Mouse (Mus musculus): ENCODE results near the gene Galns. TPM values are rescaled to one million over a fixed set of nuclear protein-coding genes. Genes with fewer than 3 reads are reported as not detected.
A peak's percentile ranks its signal among the peaks of the same experiment; 100 is the strongest.

Gene Galns
- polyA plus RNA-seq, 1 experiment: 0.07 TPM

GRCm38 (mm10) chr8:122556030-122557009 lies 54.9 kb downstream of the Galns start:
- H3K4me1 ChIP-seq (ENCODE audit: control insufficient read depth): peaks cover 60% of the 10 kb centered on the region
- H3K27me3 ChIP-seq (ENCODE audit: control insufficient read depth): no peaks in the 10 kb centered on the region
- H3K4me3 ChIP-seq (replicated peaks): peak overlapping the region; percentile 39

GRCm38 (mm10) chr8:122554786-122555185 lies 56.5 kb downstream of the Galns start:
- TF ChIP-seq TAL1 (IDR thresholded peaks at IDR 0.05; ENCODE audit: low read length) (no peak), GATA1 (IDR thresholded peaks at IDR 0.05; ENCODE audit: low read length) (no peak)
- H3K4me1 ChIP-seq (ENCODE audit: control insufficient read depth): peaks cover 67% of the 10 kb centered on the region

More at GRCm38 (mm10) chr8:122556030-122557009, 54.9 kb downstream of the Galns start:
- TF ChIP-seq GATA1 (IDR thresholded peaks at IDR 0.05; ENCODE audit: low read length) (no peak), TAL1 (IDR thresholded peaks at IDR 0.05; ENCODE audit: low read length) (no peak)
- Histone ChIP-seq H3K36me3 (ENCODE audit: control insufficient read depth) (peaks cover 2% of the 10 kb centered on the region; the same call in 1 of the 2 replicates), H3K9me3 (ENCODE audit: control insufficient read depth, low read length) (no peaks in the 10 kb centered on the region)

GRCm38 (mm10) chr8:122551265-122552051 lies 59.8 kb downstream of the Galns start, which contains the start of gene Piezo1:
Gene Piezo1, minus strand, starts transcription at chr8:122551329.
- TF ChIP-seq GATA1 (IDR thresholded peaks at IDR 0.05; ENCODE audit: low read length) (no peak), TAL1 (IDR thresholded peaks at IDR 0.05; ENCODE audit: low read length) (no peak)
- H3K27me3 ChIP-seq (ENCODE audit: control insufficient read depth): no peaks in the 10 kb centered on the region
- no peaks in the 10 kb centered on the region for H3K9me3 ChIP-seq (ENCODE audit: control insufficient read depth, low read length)
- peaks cover 79% of the 10 kb centered on the region for H3K4me1 ChIP-seq (ENCODE audit: control insufficient read depth)
- H3K36me3 ChIP-seq (ENCODE audit: control insufficient read depth): peaks cover 41% of the 10 kb centered on the region
- H3K4me3 ChIP-seq (replicated peaks): peak within 1 kb of the TSS; percentile 92

More at GRCm38 (mm10) chr8:122554786-122555185, 56.5 kb downstream of the Galns start:
- no peaks in the 10 kb centered on the region for H3K27me3 ChIP-seq (ENCODE audit: control insufficient read depth)
- H3K36me3 ChIP-seq (ENCODE audit: control insufficient read depth): peaks cover 8% of the 10 kb centered on the region
- no peaks in the 10 kb centered on the region for H3K9me3 ChIP-seq (ENCODE audit: control insufficient read depth, low read length)
- H3K4me3 ChIP-seq (replicated peaks): no peak overlapping the region

- no peak for TF ChIP-seq GATA1 (IDR thresholded peaks at IDR 0.05; ENCODE audit: low read length)
- no peak for TF ChIP-seq TAL1 (IDR thresholded peaks at IDR 0.05; ENCODE audit: low read length)
Measured at GRCm38 (mm10) chr8:122550995-122551264, 60.3 kb downstream of the Galns start.

GRCm38 (mm10) chr8:122550234-122550994 lies 60.8 kb downstream of the Galns start:
- no peak for TF ChIP-seq TAL1 (IDR thresholded peaks at IDR 0.05; ENCODE audit: low read length)
- TF ChIP-seq GATA1 (IDR thresholded peaks at IDR 0.05; ENCODE audit: low read length): no peak
- no peaks in the 10 kb centered on the region for H3K27me3 ChIP-seq (ENCODE audit: control insufficient read depth)
- H3K4me1 ChIP-seq (ENCODE audit: control insufficient read depth): peaks cover 81% of the 10 kb centered on the region

More at GRCm38 (mm10) chr8:122550995-122551264, 60.3 kb downstream of the Galns start:
- Histone ChIP-seq H3K9me3 (ENCODE audit: control insufficient read depth, low read length) (no peaks in the 10 kb centered on the region), H3K4me1 (ENCODE audit: control insufficient read depth) (peaks cover 79% of the 10 kb centered on the region), H3K4me3 (replicated peaks) (peak overlapping the region; percentile 92), H3K27me3 (ENCODE audit: control insufficient read depth) (no peaks in the 10 kb centered on the region), H3K36me3 (ENCODE audit: control insufficient read depth) (peaks cover 46% of the 10 kb centered on the region)

GRCm38 (mm10) chr8:122548891-122549439 lies 62.3 kb downstream of the Galns start:
- TF ChIP-seq GATA1 (IDR thresholded peaks at IDR 0.05; ENCODE audit: low read length): no peak
- TF ChIP-seq TAL1 (IDR thresholded peaks at IDR 0.05; ENCODE audit: low read length): no peak
- Histone ChIP-seq H3K36me3 (ENCODE audit: control insufficient read depth) (peaks cover 64% of the 10 kb centered on the region), H3K27me3 (ENCODE audit: control insufficient read depth) (no peaks in the 10 kb centered on the region), H3K9me3 (ENCODE audit: control insufficient read depth, low read length) (no peaks in the 10 kb centered on the region), H3K4me1 (ENCODE audit: control insufficient read depth) (peaks cover 87% of the 10 kb centered on the region), H3K4me3 (replicated peaks) (peak overlapping the region; percentile 92)

More at GRCm38 (mm10) chr8:122550234-122550994, 60.8 kb downstream of the Galns start:
- H3K4me3 ChIP-seq (replicated peaks): peak overlapping the region; percentile 92
- H3K9me3 ChIP-seq (ENCODE audit: control insufficient read depth, low read length): no peaks in the 10 kb centered on the region
- H3K36me3 ChIP-seq (ENCODE audit: control insufficient read depth): peaks cover 50% of the 10 kb centered on the region

GRCm38 (mm10) chr8:122548331-122548730 lies 62.9 kb downstream of the Galns start:
- peaks cover 88% of the 10 kb centered on the region for H3K4me1 ChIP-seq (ENCODE audit: control insufficient read depth)
- peaks cover 70% of the 10 kb centered on the region for H3K36me3 ChIP-seq (ENCODE audit: control insufficient read depth)
- H3K27me3 ChIP-seq (ENCODE audit: control insufficient read depth): no peaks in the 10 kb centered on the region
- H3K4me3 ChIP-seq (replicated peaks): peak overlapping the region; percentile 92
- H3K9me3 ChIP-seq (ENCODE audit: control insufficient read depth, low read length): no peaks in the 10 kb centered on the region
- TF ChIP-seq GATA1 (IDR thresholded peaks at IDR 0.05; ENCODE audit: low read length) (no peak), TAL1 (IDR thresholded peaks at IDR 0.05; ENCODE audit: low read length) (no peak)

GRCm38 (mm10) chr8:122547815-122548214 lies 63.4 kb downstream of the Galns start:
- Histone ChIP-seq H3K4me1 (ENCODE audit: control insufficient read depth) (peaks cover 90% of the 10 kb centered on the region), H3K36me3 (ENCODE audit: control insufficient read depth) (peaks cover 76% of the 10 kb centered on the region), H3K9me3 (ENCODE audit: control insufficient read depth, low read length) (no peaks in the 10 kb centered on the region), H3K4me3 (replicated peaks) (peak overlapping the region; percentile 92), H3K27me3 (ENCODE audit: control insufficient read depth) (no peaks in the 10 kb centered on the region)
- TF ChIP-seq TAL1 (IDR thresholded peaks at IDR 0.05; ENCODE audit: low read length) (no peak), GATA1 (IDR thresholded peaks at IDR 0.05; ENCODE audit: low read length) (no peak)

All from erythroblast, embryonic 14.5 days (primary cell).